Mouse (Mus musculus) urinary bladder, adult 2 months (tissue): Measurements from ENCODE around the gene Fastkd5. TPM values are rescaled to one million over a fixed set of nuclear protein-coding genes. Genes with fewer than 3 reads are reported as not detected.
A peak's percentile ranks its signal among the peaks of the same experiment; 100 is the strongest.
"Not testable (repeated sequence)": the region's sequence is repeated elsewhere in the genome, so short reads cannot be mapped to it uniquely, and the experiment has no call there.

ENCODE experiments used
- DNase-seq: peaks from one replicate; pipeline ENCODE4 v3.0.0; 2022; ENCODE audit warnings: low spot score
- polyA plus RNA-seq: library from polyadenylated mRNA; depleted of rRNA; stranded (reverse); fragments of >200 nt; gene quantifications from 2 replicates; pipeline ENCODE4 v1.2.3, GENCODE M21; 2012; rRNA removed

Gene Fastkd5
- polyA plus RNA-seq, 1 experiment = 4.4 TPM

GRCm38 (mm10) chr2:130577021-130577420 is 52.8 kb downstream of the Fastkd5 start:
- DNase-seq = no peak

GRCm38 (mm10) chr2:130576564-130576963 is 53.3 kb downstream of the Fastkd5 start:
- DNase-seq = not testable (repeated sequence)

GRCm38 (mm10) chr2:130575873-130576272 is 54.0 kb downstream of the Fastkd5 start, which contains the start of gene Oxt:
Oxt (plus strand) TSS chr2:130576173.
- no peak for DNase-seq

- no peak for DNase-seq
Observed at GRCm38 (mm10) chr2:130574960-130575359, 54.9 kb downstream of the Fastkd5 start.

- DNase-seq = no peak
Observed at GRCm38 (mm10) chr2:130569926-130570325, 59.9 kb downstream of the Fastkd5 start.

GRCm38 (mm10) chr2:130568921-130569320 is 60.9 kb downstream of the Fastkd5 start:
- no peak for DNase-seq

- DNase-seq = no peak
Observed at GRCm38 (mm10) chr2:130564983-130565382, 64.8 kb downstream of the Fastkd5 start.

- peak; percentile 41 for DNase-seq
Observed at GRCm38 (mm10) chr2:130564063-130564462, 65.8 kb downstream of the Fastkd5 start.

Other genes with a start within 250 kb of the Fastkd5 start
- gene Cpxm1, start 232.5 kb downstream of the Fastkd5 start, polyA plus RNA-seq = 99.0 and 108 TPM in 2 replicates
- not detected in 2 replicates for gene Gm28372, start 224.8 kb downstream of the Fastkd5 start, polyA plus RNA-seq
- not detected in 2 replicates for gene 1700020A23Rik, start 224.8 kb downstream of the Fastkd5 start, polyA plus RNA-seq
- gene Tmem239, start 223.5 kb downstream of the Fastkd5 start, polyA plus RNA-seq = not detected in 2 replicates
- gene Vps16, start 205.7 kb downstream of the Fastkd5 start, polyA plus RNA-seq = 77.3 and 89.2 TPM in 2 replicates
- gene Pced1a, start 205.3 kb downstream of the Fastkd5 start, polyA plus RNA-seq = 20.6 and 24.2 TPM in 2 replicates
- 88.9 and 90.1 TPM in 2 replicates for gene Ptpra, start 179.7 kb downstream of the Fastkd5 start, polyA plus RNA-seq
- gene Mrps26, start 66.3 kb downstream of the Fastkd5 start, polyA plus RNA-seq = 49.7 and 56.9 TPM in 2 replicates
- not detected in 2 replicates for gene Oxt, start 53.9 kb downstream of the Fastkd5 start, polyA plus RNA-seq
- not detected in 2 replicates for gene Avp, start 47.5 kb downstream of the Fastkd5 start, polyA plus RNA-seq
- 5.8 and 6.9 TPM in 2 replicates for gene Ubox5, start within 50 bp of the Fastkd5 start, polyA plus RNA-seq
- 5.9 and 6.2 TPM in 2 replicates for gene Lzts3, start 12.8 kb upstream of the Fastkd5 start, polyA plus RNA-seq
- 115 and 119 TPM in 2 replicates for gene Ddrgk1, start 34.6 kb upstream of the Fastkd5 start, polyA plus RNA-seq
- 32.4 and 46.0 TPM in 2 replicates for gene Itpa, start 37.6 kb upstream of the Fastkd5 start, polyA plus RNA-seq
- gene Slc4a11, start 67.5 kb upstream of the Fastkd5 start, polyA plus RNA-seq = 0.77 and 0.84 TPM in 2 replicates